Mouse (Mus musculus) MEL (cell line): Measurements from ENCODE around the gene Rnasek.

Experiments
- CHD2 ChIP-seq: IDR thresholded peaks from 2 replicates; pipeline ENCODE4 v1.6.1; 2011; ENCODE audit warnings: low read length, improper control_type of control experiment
- CTCF ChIP-seq, 3 experiments: IDR thresholded peaks in 2 of 3; conservative IDR thresholded peaks in 1 of 3; 2 replicates each; pipeline ENCODE4 v1.5.1; 2011 to 2012; ENCODE audit warnings: low read length in 3 of 3, low read depth in 2 of 3, mild to moderate bottlenecking in 2 of 3, improper control_type of control experiment in 1 of 3, inconsistent platforms in 1 of 3, mixed read lengths in 1 of 3, moderate library complexity in 1 of 3; ENCODE audit not compliant: control insufficient read depth in 1 of 3, insufficient read depth in 1 of 3, poor library complexity in 1 of 3, severe bottlenecking in 1 of 3
- GATA1 ChIP-seq: IDR thresholded peaks from 2 replicates; pipeline ENCODE4 v1.6.1; 2011; ENCODE audit warnings: low read depth, low read length, improper control_type of control experiment
- KAT2A ChIP-seq: conservative IDR thresholded peaks from 2 replicates; pipeline ENCODE4 v1.6.1; 2012; ENCODE audit warnings: low read depth, low read length, improper control_type of control experiment, inconsistent platforms
- MAX ChIP-seq: IDR thresholded peaks from 2 replicates; pipeline ENCODE4 v1.6.1; 2011; ENCODE audit warnings: low read length, improper control_type of control experiment
- MYB ChIP-seq: IDR thresholded peaks from 2 replicates; pipeline ENCODE4 v1.6.1; 2011; ENCODE audit warnings: mild to moderate bottlenecking, low read depth, low read length, improper control_type of control experiment
- MYC ChIP-seq: IDR thresholded peaks from 2 replicates; pipeline ENCODE4 v1.6.1; 2011; ENCODE audit warnings: low read depth, mild to moderate bottlenecking, low read length, improper control_type of control experiment, moderate library complexity
- POLR2A ChIP-seq, 2 experiments: IDR thresholded peaks; 2 replicates each; pipeline ENCODE4 v1.6.1; 2011 to 2012; ENCODE audit warnings: low read length in 2 of 2, mild to moderate bottlenecking in 2 of 2, control low read depth in 1 of 2, improper control_type of control experiment in 1 of 2, low read depth in 1 of 2, moderate library complexity in 1 of 2; ENCODE audit not compliant: control insufficient read depth in 1 of 2, insufficient read depth in 1 of 2, poor library complexity in 1 of 2
- POLR2AphosphoS2 ChIP-seq: IDR thresholded peaks from 2 replicates; pipeline ENCODE4 v1.6.1; 2011; ENCODE audit warnings: low read length, improper control_type of control experiment
- RAD21 ChIP-seq: IDR thresholded peaks from 2 replicates; pipeline ENCODE4 v1.6.1; 2011; ENCODE audit warnings: mild to moderate bottlenecking, low read depth, low read length, improper control_type of control experiment
- TBP ChIP-seq: IDR thresholded peaks from 2 replicates; pipeline ENCODE4 v1.8.0; 2011; ENCODE audit warnings: low read depth, low read length, improper control_type of control experiment
- USF1 ChIP-seq: IDR thresholded peaks from 2 replicates; pipeline ENCODE4 v1.6.1; 2014; ENCODE audit warnings: low read depth, mild to moderate bottlenecking, inconsistent platforms, low read length, improper control_type of control experiment, moderate library complexity
- ZC3H11A ChIP-seq: IDR thresholded peaks from 2 replicates; pipeline ENCODE4 v1.6.1; 2012; ENCODE audit warnings: low read depth, mild to moderate bottlenecking, inconsistent platforms, low read length, improper control_type of control experiment
- ZMIZ1 ChIP-seq: IDR thresholded peaks from 2 replicates; pipeline ENCODE4 v1.6.1; 2012; ENCODE audit warnings: low read depth, mild to moderate bottlenecking, inconsistent platforms, low read length, improper control_type of control experiment, moderate library complexity

DNA sequence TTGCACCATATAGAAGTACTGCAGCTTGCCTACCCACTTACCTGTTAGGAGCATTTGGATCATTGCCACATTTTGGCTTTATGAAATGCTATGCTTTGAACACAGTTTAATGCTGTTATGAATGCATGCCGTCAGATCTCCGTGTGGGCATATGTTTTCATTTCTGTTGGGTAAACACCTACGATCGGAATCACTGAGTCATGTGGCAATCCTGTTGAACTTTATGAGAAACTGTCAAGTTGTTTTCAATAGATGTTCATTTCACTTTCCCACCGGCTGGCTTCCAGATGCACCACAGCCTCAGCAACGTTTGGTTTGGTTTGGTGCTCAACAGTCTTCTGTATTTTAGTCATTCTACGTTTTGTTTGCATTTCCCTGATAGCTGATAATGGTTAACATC is 32.0 kb upstream of the Rnasek start:
- no peak for TF ChIP-seq CHD2
- no peak for TF ChIP-seq CTCF (IDR thresholded peaks at IDR 0.05 in 2 of 3, conservative IDR thresholded peaks at IDR 0.05 in 1 of 3; ENCODE audit: control insufficient read depth in 1 of 3, insufficient read depth in 1 of 3, low read depth in 2 of 3, low read length in 3 of 3, poor library complexity in 1 of 3, severe bottlenecking in 1 of 3)
- TF ChIP-seq ZMIZ1 = no peak
- TF ChIP-seq USF1 = no peak
- no peak for TF ChIP-seq POLR2A (IDR thresholded peaks at IDR 0.05; ENCODE audit: control insufficient read depth in 1 of 2, insufficient read depth in 1 of 2, low read depth in 1 of 2, low read length in 2 of 2, poor library complexity in 1 of 2)
- TF ChIP-seq POLR2AphosphoS2 = no peak
- no peak for TF ChIP-seq ZC3H11A
- TF ChIP-seq MYC = no peak
- TF ChIP-seq GATA1 = no peak
- TF ChIP-seq KAT2A = no peak
- TF ChIP-seq TBP = no peak
- TF ChIP-seq MYB = no peak
- TF ChIP-seq MAX = no peak
- TF ChIP-seq RAD21 = no peak
